Mouse (Mus musculus): Measurements from ENCODE around the gene Cldn24. TPM values are rescaled to one million over a fixed set of nuclear protein-coding genes. Genes with fewer than 3 reads are reported as not detected.

Gene Cldn24
- total and polyA plus RNA-seq, 3 experiments: not detected

DNA sequence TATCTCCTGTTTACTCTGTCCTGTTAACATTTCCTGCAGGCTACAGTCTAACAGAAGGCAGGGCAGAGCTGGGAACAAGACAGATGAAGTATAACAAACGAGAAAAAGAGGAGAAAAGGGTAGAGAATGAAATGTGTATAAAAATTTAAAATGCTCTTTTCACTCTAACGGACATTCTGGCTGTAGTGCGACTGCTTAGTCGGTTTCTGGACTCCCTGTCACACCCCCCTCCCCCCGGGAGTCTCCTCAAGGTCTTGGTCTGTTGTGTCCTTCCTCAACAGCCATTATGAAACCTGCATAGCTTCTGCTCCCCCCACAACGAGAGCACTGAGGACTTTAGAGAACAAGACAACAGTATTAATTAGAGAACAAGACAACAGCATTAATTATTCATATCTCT lies 10.7 kb downstream of the Cldn24 start:
- dilution Hi-C loops (cut with MboI; ENCODE audit: extremely low pct_ligation_motif_present, extremely low pct_unique_long_range_greater_than_20kb, low sequenced_read_pairs): no loop called here
- no peak overlapping the region for H3K4me2 ChIP-seq (ENCODE audit: insufficient read depth, low read depth, poor library complexity, severe bottlenecking)
- no peak for TF ChIP-seq ETS1 (conservative IDR thresholded peaks at IDR 0.05; ENCODE audit: low read depth, low read length)
- TF ChIP-seq ZC3H11A (IDR thresholded peaks at IDR 0.05; ENCODE audit: low read depth, low read length): no peak
- no peak for TF ChIP-seq SIN3A (IDR thresholded peaks at IDR 0.05; ENCODE audit: low read length)
- no peak for TF ChIP-seq CHD2 (IDR thresholded peaks at IDR 0.05; ENCODE audit: low read length)
- no peaks in the 10 kb centered on the region for H3K36me3 ChIP-seq (replicated peaks in 1 of 2; ENCODE audit: control insufficient read depth in 1 of 2, insufficient read depth in 1 of 2, low read length in 1 of 2)
- no peaks in the 10 kb centered on the region for H3K27me3 ChIP-seq (replicated peaks)
- no peak overlapping the region for H3K9ac ChIP-seq (ENCODE audit: insufficient read depth, low read depth)
- DNase-seq (ENCODE audit: extremely low read depth): no peak
- in situ Hi-C loops (cut with MboI; ENCODE audit: low pct_ligation_motif_present, low pct_unique_long_range_greater_than_20kb, low sequenced_read_pairs): no loop called here
- no peaks in the 10 kb centered on the region for H3K9me3 ChIP-seq (replicated peaks; ENCODE audit: low read length)
- H3K4me1 ChIP-seq (ENCODE audit: control insufficient read depth in 1 of 2, insufficient read depth in 2 of 2): no peaks in the 10 kb centered on the region
- H3K4me3 ChIP-seq (replicated peaks in 1 of 3; ENCODE audit: low read depth in 2 of 3, low read length in 2 of 3, poor library complexity in 1 of 3): no peak overlapping the region
- H3K27ac ChIP-seq (ENCODE audit: insufficient read depth, low read depth): no peak overlapping the region
- H3K79me2 ChIP-seq (replicated peaks; ENCODE audit: control insufficient read depth, extremely low read depth, insufficient read depth, poor library complexity, severe bottlenecking): no peaks in the 10 kb centered on the region

DNA sequence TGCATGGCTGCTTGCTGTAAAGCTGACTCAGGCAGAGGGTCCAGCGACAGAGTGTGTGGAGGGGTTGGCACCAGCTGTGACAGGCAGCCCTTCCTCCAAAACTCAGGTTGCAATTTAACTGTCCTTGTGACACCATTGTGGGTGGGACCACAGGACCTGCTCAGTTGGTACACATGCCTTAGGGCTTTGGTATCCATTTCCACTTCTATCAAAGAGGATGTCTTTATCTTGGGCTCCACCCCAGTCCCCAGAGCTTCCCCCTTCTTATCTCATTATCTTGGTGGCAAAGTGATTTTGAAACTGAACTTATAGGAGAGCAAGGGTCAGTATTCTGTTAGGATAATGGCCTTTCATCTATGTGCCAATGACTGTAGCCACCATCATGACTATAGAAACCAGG lies 12.0 kb downstream of the Cldn24 start:
- H3K9ac ChIP-seq (ENCODE audit: insufficient read depth, low read depth): no peak overlapping the region
- no peak for DNase-seq (ENCODE audit: extremely low read depth)
- H3K27me3 ChIP-seq (replicated peaks): no peaks in the 10 kb centered on the region
- TF ChIP-seq ELF1 (IDR thresholded peaks at IDR 0.05; ENCODE audit: low read depth, low read length): no peak
- TF ChIP-seq JUN (IDR thresholded peaks at IDR 0.05; ENCODE audit: insufficient read depth, low read depth, low read length): no peak
- no peak for TF ChIP-seq ZNF384 (IDR thresholded peaks at IDR 0.05; ENCODE audit: low read depth, low read length)
- no peak for TF ChIP-seq RCOR1 (conservative IDR thresholded peaks at IDR 0.05; ENCODE audit: low read depth, low read length)
- TF ChIP-seq EP300 (IDR thresholded peaks at IDR 0.05; ENCODE audit: low read length): no peak
- TF ChIP-seq CHD1 (IDR thresholded peaks at IDR 0.05; ENCODE audit: low read depth, low read length): no peak
- TF ChIP-seq IRF4 (IDR thresholded peaks at IDR 0.05; ENCODE audit: low read depth, low read length): no peak
- no peak for TF ChIP-seq ZMIZ1 (IDR thresholded peaks at IDR 0.05; ENCODE audit: low read depth, low read length)
- TF ChIP-seq USF2 (conservative IDR thresholded peaks at IDR 0.05; ENCODE audit: low read depth, low read length): no peak
- TF ChIP-seq JUND (conservative IDR thresholded peaks at IDR 0.05; ENCODE audit: low read depth, low read length): no peak
- no peak overlapping the region for H3K27ac ChIP-seq (ENCODE audit: insufficient read depth, low read depth)
- H3K4me3 ChIP-seq (replicated peaks in 1 of 3; ENCODE audit: low read depth in 2 of 3, low read length in 2 of 3, poor library complexity in 1 of 3): no peak overlapping the region
- no peaks in the 10 kb centered on the region for H3K79me2 ChIP-seq (replicated peaks; ENCODE audit: control insufficient read depth, extremely low read depth, insufficient read depth, poor library complexity, severe bottlenecking)
- in situ Hi-C loops (cut with MboI; ENCODE audit: low pct_ligation_motif_present, low pct_unique_long_range_greater_than_20kb, low sequenced_read_pairs) (no loop called here), dilution Hi-C loops (cut with MboI; ENCODE audit: extremely low pct_ligation_motif_present, extremely low pct_unique_long_range_greater_than_20kb, low sequenced_read_pairs) (no loop called here)
- no peak overlapping the region for H3K4me2 ChIP-seq (ENCODE audit: insufficient read depth, low read depth, poor library complexity, severe bottlenecking)
- no peaks in the 10 kb centered on the region for H3K36me3 ChIP-seq (replicated peaks in 1 of 2; ENCODE audit: control insufficient read depth in 1 of 2, insufficient read depth in 1 of 2, low read length in 1 of 2)
- H3K9me3 ChIP-seq (replicated peaks; ENCODE audit: low read length): no peaks in the 10 kb centered on the region
- H3K4me1 ChIP-seq (ENCODE audit: control insufficient read depth in 1 of 2, insufficient read depth in 2 of 2): no peaks in the 10 kb centered on the region

DNA sequence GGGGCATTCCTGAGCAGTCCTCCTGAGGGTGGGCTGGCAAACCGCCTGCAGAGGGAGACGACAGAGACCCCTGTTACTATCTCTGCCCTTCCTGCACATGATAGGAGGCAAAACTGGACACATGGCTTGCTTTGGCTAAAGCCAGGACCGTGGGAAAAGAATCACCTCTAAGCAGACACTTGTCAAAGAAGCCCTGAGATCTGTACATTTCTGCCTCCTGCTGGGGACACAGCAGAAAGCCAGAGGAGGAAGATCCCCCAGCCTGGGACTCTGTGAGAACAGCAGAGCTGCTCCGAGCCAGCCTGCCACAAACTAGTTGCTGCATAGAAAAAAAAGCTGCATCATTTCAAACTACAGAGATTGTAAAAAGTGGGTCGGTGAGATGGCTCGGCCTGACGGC lies 21.1 kb downstream of the Cldn24 start:
- H3K27me3 ChIP-seq (replicated peaks): no peaks in the 10 kb centered on the region
- dilution Hi-C loops (cut with MboI; ENCODE audit: extremely low pct_ligation_motif_present, extremely low pct_unique_long_range_greater_than_20kb, low sequenced_read_pairs): no loop called here
- H3K4me1 ChIP-seq (ENCODE audit: control insufficient read depth in 1 of 2, insufficient read depth in 2 of 2): no peaks in the 10 kb centered on the region
- no peak overlapping the region for H3K4me3 ChIP-seq (replicated peaks in 1 of 3; ENCODE audit: low read depth in 2 of 3, low read length in 2 of 3, poor library complexity in 1 of 3)
- DNase-seq (ENCODE audit: extremely low read depth): no peak
- peaks cover 2% of the 10 kb centered on the region for H3K9me3 ChIP-seq (replicated peaks; ENCODE audit: low read length)
- TF ChIP-seq ZMIZ1 (IDR thresholded peaks at IDR 0.05; ENCODE audit: low read depth, low read length) (no peak), MEF2A (IDR thresholded peaks at IDR 0.05; ENCODE audit: borderline replicate concordance, low read depth, low read length) (no peak), JUN (IDR thresholded peaks at IDR 0.05; ENCODE audit: insufficient read depth, low read depth, low read length) (no peak), IRF4 (IDR thresholded peaks at IDR 0.05; ENCODE audit: low read depth, low read length) (no peak), UBTF (IDR thresholded peaks at IDR 0.05; ENCODE audit: low read depth, low read length) (no peak), NRF1 (IDR thresholded peaks at IDR 0.05; ENCODE audit: low read depth, low read length) (no peak)
- no peak overlapping the region for H3K9ac ChIP-seq (ENCODE audit: insufficient read depth, low read depth)
- H3K36me3 ChIP-seq (replicated peaks in 1 of 2; ENCODE audit: control insufficient read depth in 1 of 2, insufficient read depth in 1 of 2, low read length in 1 of 2): peaks cover 0 to 2% of the 10 kb centered on the region in 2 experiments
- in situ Hi-C loops (cut with MboI; ENCODE audit: low pct_ligation_motif_present, low pct_unique_long_range_greater_than_20kb, low sequenced_read_pairs): no loop called here
- H3K27ac ChIP-seq (ENCODE audit: insufficient read depth, low read depth): no peak overlapping the region
- H3K4me2 ChIP-seq (ENCODE audit: insufficient read depth, low read depth, poor library complexity, severe bottlenecking): no peak overlapping the region
- H3K79me2 ChIP-seq (replicated peaks; ENCODE audit: control insufficient read depth, extremely low read depth, insufficient read depth, poor library complexity, severe bottlenecking): no peaks in the 10 kb centered on the region
